Mouse (Mus musculus) embryo, embryonic 10 days (tissue): ENCODE measurements at regions not wholly inside any gene's neighbourhood (a gene's known extent, or its start where the extent isn't known, plus 50 kb on each side); places are given as distances from the start of the nearest gene placed in this dataset.

Experiments used
- DNase-seq: peaks from one replicate; pipeline ENCODE4 v3.0.0-alpha.2; 2015; ENCODE audit warnings: low spot score

DNA sequence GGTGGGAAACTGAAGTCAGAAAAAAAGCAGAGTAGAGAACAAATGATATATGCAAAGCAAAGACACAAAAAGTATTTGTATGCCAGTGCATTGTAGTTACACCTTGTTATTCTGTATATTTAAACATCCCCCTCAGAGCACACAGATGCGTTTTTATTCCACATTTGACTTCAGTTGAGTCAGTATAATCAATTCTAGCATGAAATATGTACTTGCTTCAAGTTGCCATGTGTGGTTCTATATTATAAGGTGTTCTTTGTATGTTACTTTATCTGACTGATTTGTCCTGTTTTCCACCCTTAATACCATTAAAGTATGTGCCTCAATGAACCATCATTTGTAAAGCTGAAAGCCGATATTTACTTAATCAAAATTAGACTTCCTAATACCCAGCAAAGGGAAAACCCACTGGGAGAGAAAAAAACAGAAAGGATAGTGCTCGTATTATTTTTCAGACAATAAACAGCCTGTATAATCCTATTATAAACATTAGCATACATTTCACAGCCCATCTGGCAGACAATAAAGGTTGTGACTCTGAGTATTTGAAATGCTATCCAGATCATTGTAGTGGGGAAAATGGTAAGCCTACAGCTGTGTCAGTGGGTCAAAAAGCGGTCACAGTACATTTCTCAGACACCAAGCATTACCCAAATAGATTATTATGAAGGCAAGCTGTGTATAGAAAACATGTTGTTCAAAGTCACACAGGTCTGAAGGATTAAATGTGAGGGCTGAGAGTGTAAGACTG is 189.1 kb upstream of the Bmp2 start:
- no peak for DNase-seq

DNA sequence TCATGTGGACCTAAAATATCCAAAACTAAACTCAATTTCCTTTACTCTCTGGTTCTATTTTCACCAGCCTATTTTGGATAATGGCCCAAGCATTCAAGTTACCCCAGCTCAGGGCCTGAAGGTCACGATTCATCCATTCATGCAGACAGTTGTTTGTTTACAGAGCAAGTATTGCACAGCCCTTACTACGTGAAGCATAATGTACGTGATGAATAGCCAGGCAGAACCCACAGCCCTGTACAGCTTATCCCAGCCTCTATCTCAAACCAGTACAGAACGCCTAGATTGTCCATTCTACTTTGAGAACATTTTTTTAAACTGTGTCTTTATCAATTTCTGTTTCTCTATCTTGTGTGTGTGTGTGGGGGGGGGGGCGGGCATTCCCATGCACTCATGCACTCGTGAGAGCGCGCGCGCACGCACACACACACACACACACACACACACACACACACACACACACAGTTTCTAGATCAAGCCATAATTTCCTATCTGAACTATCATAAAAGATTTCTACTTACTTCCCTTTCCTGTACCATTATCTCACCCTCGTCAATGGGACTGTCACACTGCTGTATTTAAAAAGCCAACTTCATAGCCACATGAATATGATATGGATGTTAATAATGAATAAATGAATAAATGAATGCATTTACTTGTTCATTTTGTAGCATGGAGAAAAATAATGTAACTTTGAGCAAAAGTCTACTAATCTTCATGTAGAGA is 180.3 kb upstream of the Bmp2 start:
- no peak for DNase-seq

DNA sequence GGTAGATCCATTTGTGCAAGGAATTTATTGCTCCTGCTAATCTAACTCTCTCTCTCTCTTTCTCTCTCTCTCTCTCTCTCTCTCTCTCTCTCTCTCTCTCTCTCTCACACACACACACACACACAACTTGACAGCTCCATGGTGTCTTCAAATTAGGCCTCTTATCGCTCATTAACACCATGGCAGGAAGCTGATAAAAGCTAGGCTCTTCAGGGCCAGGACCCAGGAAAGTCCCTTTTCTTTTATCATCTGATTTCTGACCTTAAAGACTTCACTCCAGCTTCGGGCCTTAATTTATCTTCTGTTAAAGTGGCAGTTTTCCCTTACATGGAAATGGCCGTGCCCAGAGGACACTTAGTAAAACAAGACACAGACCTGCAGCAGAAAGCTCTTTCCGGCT is 178.4 kb upstream of the Bmp2 start:
- DNase-seq, result peak; percentile 28

DNA sequence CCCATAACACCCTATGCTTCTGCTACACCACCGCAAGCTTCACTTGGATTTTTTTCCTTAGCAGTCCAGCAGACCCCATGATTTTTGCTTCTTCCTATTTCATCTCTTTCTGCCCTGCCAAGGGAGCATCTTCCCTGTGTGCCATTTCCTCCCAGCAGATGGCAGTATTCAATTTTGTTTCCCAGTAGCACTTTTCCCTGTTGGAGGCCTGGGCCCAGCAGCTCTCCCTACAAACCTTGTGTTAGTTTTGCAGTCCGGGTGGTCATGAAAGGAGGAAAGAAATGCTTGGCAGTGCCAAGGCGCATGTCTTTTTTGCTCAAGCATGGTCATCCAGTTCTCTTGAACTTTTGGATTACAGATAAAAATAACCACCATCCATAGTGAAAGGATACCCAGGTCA is 170.9 kb upstream of the Bmp2 start:
- DNase-seq, result peak; percentile 60

DNA sequence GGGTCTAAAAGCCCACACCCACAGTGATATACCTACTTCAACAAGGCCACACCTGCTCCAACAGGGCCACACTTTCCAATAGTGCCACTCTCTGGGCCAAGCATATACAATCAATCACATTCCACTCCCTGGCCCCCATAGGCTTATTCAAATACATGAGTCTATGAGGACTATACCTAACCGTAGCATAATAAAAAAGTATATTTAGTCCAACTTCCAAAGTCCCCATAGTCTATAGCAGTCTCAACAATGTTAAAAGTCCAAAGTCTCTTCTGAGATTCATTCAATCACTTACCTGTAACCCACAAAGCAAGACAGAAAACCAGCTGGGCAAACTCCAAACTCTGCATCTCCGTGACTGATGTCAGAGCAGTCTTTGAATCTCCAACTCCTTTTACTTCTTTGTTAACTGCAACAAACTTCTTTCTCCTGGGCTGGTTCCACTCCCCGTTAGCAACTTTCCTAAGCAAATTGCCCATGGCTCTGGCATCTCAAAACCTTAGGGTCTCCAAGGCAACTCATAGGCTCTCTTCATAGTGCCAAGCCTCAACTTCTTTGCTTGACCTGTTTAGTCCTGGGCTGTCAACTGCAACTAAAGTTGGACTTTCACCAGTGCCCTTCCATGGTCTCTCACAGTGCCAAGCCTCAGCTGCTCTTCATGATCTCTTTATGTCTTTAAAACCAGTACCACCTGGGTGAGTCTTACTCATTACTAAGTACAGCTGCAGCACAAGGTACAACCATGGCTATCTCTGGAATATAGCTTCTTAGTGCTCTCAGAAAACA is 168.6 kb upstream of the Bmp2 start:
- DNase-seq, result no peak

DNA sequence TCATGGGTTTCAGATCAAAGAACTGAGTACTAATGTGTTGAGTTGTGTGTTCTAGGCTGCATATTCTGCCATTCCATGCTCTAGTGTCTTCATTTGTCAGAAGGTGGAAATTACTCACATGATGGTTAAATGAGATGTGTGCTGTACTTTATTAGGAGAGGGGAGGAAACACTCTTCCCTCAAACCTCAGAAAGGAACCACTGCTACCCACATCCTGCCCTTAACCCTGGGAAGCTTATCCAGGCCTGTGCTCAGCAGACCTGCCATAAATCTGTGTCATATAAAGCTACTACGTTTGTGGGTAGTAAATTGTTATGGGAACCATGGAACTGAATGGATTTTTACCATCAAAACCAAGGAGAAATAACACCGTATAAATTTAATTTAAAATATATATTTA is 166.7 kb upstream of the Bmp2 start:
- DNase-seq, result no peak

DNA sequence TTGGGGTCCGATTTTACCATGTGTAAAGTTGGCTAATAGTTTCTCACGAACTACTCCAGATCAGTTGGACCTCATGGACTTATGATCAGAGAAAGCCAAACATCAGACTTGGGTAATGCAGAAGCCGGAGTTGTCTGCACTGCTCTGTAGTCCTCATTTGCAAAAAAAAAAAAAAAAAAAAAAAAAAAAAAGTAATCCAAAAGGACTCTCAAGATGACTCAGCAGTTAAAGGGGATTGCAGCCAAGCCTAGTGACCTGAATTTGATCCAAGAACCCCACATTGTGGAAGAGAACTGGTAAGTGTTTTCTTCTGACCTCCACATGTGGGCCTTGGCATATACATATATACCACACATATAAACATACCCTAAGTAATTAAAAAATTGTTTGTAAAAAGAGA is 164.6 kb upstream of the Bmp2 start:
- DNase-seq, result no peak

DNA sequence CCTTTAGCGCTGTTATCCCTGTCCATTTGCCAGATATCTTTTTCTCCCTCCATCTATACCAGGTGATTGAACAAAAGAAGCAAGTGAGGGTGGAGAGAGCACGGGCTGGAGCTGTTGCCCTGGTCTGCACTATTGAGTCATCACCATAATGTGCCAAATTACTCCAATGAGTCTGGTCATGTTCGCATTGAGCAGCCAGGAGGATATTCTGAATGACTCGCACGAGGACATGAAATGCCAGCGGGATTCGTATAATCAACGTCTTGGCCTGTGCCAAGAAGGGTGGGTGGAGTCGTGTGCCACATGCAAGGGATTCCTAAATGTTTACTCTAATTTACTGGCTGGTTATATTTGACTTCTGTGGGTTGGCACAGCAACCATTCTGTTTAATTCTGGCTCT is 159.7 kb upstream of the Bmp2 start:
- DNase-seq, result no peak

DNA sequence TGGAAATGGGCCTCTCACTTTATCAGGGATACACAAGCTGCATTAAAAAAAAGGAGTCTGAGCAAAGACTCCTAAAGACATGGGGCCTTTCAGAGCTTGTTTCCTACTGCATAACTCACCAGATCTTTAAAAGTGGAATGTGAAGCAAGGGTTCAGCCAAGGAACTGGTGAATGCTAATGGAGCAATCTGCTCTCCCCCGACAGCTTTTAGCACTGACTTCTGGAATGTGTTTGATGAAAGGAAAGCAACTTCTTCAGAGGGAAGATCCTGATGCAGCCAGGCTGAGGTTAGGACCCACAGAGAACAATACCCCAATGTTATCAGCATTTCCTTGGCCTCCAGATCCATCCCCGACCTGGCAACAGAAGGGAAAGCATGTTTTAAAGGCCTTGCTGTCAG is 154.4 kb upstream of the Bmp2 start:
- no peak for DNase-seq

DNA sequence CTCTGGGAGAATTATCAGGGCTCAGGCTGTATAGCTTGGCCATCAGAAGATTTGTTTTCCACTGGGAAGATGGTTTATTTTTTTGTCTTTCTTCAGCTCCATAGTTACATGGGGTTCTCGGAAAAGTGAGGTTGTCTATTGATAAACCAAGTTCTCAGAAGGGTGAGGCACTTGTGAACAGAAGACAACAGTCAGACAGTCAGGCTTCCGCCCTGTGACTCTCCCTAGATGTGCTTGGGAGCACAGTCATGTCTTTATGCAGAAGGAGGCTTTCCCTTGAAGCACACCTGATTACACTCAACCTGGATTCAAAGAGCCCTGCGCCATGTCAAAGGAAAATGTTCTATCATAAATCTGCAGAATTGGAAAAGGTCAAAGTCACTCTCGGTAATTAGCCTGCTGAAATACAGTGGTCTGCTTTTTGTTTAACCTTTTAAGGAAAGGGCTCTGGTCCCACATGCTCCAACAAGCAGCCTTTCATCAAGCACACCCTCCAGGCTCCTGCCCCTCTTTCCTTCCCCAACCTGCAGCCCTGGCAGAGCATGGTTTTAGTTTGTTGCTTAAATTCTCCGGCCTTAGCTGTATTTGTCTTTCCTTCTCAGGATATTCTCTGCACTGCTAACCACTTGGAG is 152.8 kb upstream of the Bmp2 start:
- DNase-seq, result peak; percentile 8

DNA sequence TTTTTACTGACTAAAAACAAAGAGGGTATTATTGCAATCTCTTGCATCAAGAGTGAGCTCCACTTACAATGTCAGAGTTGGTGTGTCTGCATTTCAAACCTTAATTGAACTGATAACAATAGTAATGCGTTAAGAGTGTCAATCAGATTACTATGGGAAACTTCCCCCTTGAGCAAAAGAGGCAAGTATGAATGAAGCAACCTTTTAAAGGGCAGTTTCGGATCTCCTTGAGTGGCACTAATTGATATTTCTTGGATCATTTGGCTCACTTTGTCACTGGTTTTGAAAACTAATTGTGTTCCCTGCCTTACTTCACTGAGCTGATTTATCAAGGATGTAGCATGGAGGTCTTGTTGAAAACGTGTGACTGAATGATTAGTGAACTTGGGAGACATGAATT is 151.0 kb upstream of the Bmp2 start:
- DNase-seq, result peak; percentile 32

DNA sequence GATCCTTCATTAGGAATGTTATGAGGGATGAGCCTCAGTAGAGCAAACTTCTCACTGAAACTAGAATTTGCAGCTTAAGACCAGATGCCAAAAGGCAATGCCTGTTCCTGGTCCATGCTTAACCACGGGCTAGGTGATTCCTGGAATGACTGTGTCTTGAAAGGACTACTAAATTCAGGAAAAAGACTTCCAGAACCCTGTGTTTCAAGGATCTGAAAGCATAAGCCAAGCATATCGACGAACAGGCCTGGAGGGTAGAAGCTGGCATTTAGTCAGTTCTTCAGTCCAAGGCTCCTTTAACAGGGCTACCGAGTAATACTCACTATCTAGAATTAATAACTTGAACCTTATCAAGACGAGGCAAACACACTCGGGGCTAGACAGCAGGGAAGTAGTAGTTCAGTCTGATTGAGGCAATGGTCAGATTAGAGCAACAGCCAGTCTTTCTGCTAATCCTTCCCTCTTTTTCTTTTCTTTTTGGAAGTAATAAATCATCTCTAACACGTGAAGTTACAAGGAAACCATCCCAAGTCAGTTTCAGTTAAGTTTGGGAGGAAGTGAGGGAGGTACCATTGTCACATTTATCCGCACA is 134.9 kb upstream of the Bmp2 start:
- DNase-seq, result no peak

DNA sequence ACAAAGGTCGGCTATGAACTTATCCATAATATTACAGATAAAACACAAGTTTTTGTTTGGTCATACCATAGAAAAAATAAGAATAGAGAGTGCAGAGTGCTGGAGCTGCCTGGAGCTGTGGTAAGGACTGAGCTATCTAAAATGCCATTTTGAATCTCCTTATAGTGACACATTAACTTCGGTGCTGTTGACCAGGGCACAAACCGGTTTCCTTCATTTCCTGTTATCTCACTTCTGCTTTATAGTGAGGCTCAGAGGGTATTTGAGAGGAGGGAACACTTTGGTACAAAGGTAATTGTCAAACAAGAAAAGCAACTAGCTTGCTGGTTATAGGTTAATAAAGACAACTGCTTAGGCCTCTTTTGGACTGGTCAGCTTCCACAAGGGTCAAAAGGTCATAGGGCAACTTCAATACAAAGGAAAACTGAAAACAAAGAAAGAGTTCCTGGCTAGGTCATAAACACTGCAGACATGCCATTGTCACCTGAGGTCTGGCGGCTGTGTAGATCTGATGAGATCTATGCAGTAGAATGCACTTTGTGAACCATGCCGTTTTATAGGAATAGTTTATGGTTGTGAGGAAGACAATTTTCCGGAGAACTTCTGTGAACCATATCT is 132.2 kb upstream of the Bmp2 start:
- no peak for DNase-seq

DNA sequence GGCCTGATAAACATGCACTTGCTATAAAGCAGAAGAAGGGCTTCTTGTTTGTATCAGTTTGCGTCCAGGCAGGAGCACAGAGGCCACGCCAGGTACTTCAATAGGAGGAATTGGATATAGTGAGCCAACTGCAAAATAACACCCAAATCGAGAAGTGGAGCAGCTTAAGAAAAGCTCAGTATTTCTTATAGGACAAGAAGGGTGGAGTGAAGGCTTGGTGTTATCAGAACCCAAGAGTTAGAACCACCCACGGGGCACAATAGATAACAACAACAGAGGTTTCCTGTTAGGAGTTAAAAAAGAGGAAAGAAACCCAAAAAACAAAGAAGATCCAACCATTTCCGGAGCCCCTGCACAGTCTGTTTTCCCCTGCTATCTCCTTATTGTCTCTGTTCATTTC is 126.4 kb upstream of the Bmp2 start:
- DNase-seq, result no peak

DNA sequence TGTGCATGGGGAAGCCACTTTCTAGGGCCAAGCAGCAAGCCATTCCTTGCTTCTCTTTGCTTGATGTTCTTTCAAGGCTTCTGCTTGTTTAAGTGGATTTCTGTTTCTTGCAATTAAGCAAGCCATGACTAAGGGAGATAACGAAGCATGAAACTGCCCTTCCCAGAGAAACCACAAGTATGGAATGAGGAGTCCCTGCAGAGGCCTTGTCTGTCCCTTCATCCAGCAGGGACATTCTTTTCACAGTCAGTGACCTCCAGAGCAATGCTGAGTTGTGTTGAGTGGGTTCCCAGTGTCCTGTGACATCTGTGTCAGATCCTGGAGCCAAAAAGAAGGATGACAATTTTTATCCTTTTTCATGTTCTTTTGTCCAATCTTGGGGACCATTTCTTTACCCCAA is 124.9 kb upstream of the Bmp2 start:
- no peak for DNase-seq

DNA sequence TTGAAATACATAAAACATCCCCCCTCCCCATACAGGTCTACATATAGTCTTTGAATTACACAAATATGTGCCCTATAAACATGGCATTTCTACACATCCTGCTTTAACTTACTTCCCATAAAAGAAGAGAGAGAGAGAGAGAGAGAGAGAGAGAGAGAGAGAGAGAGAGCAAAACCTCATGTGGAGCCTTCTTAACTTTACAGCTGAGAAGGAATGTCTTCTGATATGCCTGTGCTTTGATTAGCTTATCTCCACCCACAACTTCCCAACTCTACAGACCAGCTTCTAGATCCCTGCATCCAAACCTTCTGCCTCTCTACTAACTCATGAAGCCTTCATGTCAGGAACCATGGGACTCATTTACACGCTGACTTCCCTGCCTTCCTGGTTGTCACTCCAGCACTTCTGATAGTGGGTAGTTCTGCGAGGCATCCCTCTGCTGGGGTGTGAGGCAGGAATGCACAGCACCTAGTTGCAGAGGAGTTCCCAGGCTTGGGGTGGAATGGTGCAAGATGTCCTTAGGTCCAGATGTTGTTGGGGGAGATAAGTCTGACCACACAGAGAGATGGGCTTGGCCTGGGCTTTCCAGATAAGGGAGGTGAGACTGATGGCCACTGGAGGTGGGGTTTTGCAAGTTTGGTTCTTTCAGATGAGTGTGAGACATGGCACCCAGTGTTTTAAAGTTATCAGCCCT is 122.4 kb upstream of the Bmp2 start:
- DNase-seq, result no peak

DNA sequence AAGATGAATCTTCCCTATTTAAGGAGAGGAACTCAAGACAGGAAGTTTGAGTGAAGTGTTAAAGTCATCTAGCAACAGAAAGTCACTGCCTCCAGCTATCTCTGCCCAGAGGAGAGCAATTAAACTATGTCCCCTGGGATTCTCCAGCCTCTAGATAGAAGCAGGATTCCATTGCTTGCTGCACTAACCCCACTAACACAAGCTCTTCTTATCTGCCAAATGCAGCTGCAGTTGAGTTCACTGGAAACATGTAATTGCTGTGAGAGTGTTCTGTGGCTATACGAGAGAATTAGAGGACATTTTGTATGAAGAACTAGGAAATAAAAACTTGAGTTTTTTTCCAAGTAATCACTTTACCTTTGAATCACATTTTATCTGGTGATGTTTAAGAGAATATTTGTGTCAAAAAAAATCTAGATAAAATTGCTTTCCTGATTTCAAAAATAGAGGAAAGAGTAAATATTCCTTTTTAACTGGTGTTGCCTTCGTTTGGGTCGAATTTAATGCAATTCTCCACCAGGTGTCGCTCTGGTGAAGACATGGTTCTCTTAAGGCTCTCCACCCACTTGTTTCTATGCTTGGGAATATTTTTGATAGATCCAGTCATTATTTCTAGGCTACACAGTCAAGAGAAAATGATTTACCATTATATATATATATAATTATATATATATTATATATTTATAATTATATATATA is 121.1 kb upstream of the Bmp2 start:
- peak; percentile 39 for DNase-seq

DNA sequence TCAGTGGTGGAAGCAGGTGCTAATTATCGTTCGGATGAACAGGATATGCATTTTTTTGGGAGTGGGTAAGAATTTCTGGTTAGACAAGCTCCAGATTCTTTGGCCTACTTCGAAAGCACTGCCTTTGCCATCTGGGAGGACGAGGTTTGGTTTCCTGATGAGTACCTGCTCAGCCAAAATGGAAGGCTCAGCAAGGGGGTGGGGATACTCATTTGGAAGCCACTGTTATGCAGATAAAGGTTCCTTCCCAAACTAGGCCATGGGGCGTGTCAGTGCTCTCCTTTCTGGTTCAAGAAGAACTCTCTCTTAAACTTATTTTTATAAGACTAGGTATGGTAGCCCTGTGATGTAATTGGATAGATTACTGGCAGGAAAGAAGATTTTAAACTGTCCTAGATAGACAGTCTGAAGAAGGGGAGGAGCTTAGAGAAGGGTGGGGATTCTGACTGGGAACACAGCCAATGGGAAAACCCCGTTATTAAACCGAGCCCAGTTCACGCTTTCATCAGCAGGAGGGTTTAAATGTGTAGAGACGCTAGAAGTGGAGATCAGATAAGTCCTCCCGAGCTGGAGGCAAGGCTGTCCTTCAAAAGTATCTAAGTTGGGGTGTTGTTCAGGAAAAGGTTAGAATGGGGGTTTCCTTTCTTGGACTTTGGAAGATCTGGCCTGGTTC is 119.7 kb upstream of the Bmp2 start:
- DNase-seq, result no peak

DNA sequence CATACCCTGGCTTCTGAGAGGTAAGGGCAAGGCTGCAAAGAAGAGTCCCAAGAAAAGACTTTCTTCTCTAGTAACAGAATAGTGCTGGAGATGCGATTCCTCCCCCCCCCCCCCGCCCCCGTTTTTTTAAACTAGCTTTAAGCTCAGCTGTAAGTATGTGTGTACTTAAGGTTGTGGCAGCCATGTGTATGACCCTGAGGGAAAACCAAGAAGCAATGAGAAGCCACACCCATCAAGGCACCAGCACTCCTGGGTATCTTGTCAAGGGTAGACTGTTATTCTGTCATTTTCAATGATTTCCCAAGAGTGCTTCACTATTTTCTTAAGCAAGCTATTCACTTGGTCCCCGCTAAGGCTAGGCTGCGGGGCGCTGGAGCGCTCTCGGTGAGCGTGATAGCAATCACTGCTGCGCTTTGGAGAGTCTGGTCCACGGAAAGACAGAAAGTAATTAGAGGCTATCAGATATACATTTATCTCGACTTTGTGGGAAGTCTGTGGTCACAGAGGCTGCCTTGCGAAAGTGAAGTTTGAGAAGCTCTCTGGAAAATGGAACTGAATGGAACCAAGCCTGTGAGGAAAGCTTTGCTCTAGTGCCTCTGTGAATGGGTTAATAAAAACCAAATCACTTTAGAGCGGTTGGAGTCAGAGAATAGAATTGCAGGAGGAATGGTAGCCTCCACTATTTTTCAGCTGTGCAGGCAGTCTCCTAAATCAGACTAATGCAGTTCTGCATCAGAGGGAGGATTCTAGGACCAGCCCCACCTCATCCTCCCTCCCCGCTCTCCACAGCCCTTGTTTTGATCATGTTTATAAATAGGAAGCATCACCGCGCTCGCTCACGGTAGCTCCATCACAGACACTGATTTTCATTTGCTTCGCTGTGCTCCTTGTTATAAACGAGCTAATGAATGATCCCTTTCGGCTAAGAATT is 114.8 kb upstream of the Bmp2 start:
- DNase-seq, result no peak
